Mouse (Mus musculus): Measurements from ENCODE around the gene G3bp2. TPM values are rescaled to one million over a fixed set of nuclear protein-coding genes. Genes with fewer than 3 reads are reported as not detected.

Gene G3bp2
- polyA plus RNA-seq, 1 experiment from 2014 or later: 371 TPM

Other genes with a start within 250 kb of the G3bp2 start
- 77.8 and 77.9 TPM in 2 replicates for gene Rchy1, start 120.7 kb downstream of the G3bp2 start, polyA plus RNA-seq (2015; fragmentation: Nextera tagmentation; extraction: Ambion mirVana)
- gene Odaph, start 96.2 kb downstream of the G3bp2 start, polyA plus RNA-seq (2015; fragmentation: Nextera tagmentation; extraction: Ambion mirVana): not detected in 2 replicates
- gene Cdkl2, start 39.8 kb downstream of the G3bp2 start, polyA plus RNA-seq (2015; fragmentation: Nextera tagmentation; extraction: Ambion mirVana): 2.1 and 2.6 TPM in 2 replicates
- gene Uso1, start 54.2 kb upstream of the G3bp2 start, polyA plus RNA-seq (2015; fragmentation: Nextera tagmentation; extraction: Ambion mirVana): 50.2 and 50.3 TPM in 2 replicates
- gene U90926, start 131.7 kb upstream of the G3bp2 start, polyA plus RNA-seq (2015; fragmentation: Nextera tagmentation; extraction: Ambion mirVana): not detected in 2 replicates
- 0.38 and 0.48 TPM in 2 replicates for gene Ppef2, start 172.6 kb upstream of the G3bp2 start, polyA plus RNA-seq (2015; fragmentation: Nextera tagmentation; extraction: Ambion mirVana)
- gene Naaa, start 194.5 kb upstream of the G3bp2 start, polyA plus RNA-seq (2015; fragmentation: Nextera tagmentation; extraction: Ambion mirVana): 9.1 and 10.4 TPM in 2 replicates
- 32.6 and 34.2 TPM in 2 replicates for gene Sdad1, start 226.8 kb upstream of the G3bp2 start, polyA plus RNA-seq (2015; fragmentation: Nextera tagmentation; extraction: Ambion mirVana)
- not detected in 2 replicates for gene Cxcl9, start 244.4 kb upstream of the G3bp2 start, polyA plus RNA-seq (2015; fragmentation: Nextera tagmentation; extraction: Ambion mirVana)
- 2.9 and 5.6 TPM in 2 replicates for gene Art3, start 248.1 kb upstream of the G3bp2 start, polyA plus RNA-seq (2015; fragmentation: Nextera tagmentation; extraction: Ambion mirVana)